Mouse (Mus musculus) thymus, adult 2 months (tissue): ENCODE measurements around the gene Svs2.

Experiments
- CTCF ChIP-seq: fragments of 200-500 bp; IDR thresholded peaks from 2 replicates; pipeline ENCODE4 v1.5.1; 2012; ENCODE audit warnings: mild to moderate bottlenecking, control low read depth, low read length, moderate library complexity, borderline replicate concordance; ENCODE audit not compliant: control insufficient read depth, poor library complexity, insufficient read depth; ENCODE audit errors: extremely low read depth
- POLR2A ChIP-seq: fragments of 200-500 bp; IDR thresholded peaks from 2 replicates; pipeline ENCODE4 v1.6.1; 2012; ENCODE audit warnings: mild to moderate bottlenecking, low read length, control low read depth, moderate library complexity; ENCODE audit not compliant: control insufficient read depth, poor library complexity, insufficient read depth; ENCODE audit errors: extremely low read depth

DNA sequence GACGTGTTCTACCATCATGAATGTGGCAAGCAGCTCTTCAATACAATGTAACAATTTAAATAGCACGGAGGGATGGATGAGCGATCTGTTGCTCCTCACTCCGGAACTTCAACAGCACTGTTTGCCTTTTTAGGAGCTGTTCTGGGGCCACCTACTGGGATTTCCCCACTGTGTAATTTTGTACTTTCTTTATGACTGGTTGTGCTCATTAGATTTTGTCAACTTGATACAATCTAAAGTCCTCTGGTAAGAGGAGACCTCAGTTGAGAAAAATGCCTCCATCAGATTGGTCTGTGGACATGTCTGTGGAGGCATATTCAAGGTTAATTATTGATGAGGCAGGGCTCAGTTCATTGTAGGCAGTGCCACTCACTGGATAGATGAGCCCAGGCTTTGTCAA is 27.4 kb downstream of the Svs2 start:
- no peak for TF ChIP-seq CTCF
- no peak for TF ChIP-seq POLR2A
